Mouse (Mus musculus) lung, postnatal 0 days (tissue): ENCODE data around the gene Picalm.

Experiments used
- CTCF ChIP-seq: IDR thresholded peaks from 2 replicates; pipeline ENCODE4 v1.5.1; 2016; ENCODE audit warnings: antibody characterized with exemption, mild to moderate bottlenecking
- EP300 ChIP-seq: IDR thresholded peaks from 2 replicates; pipeline ENCODE4 v1.6.1; 2016; ENCODE audit warnings: antibody characterized with exemption, mild to moderate bottlenecking, control low read depth

GRCm38 (mm10) chr7:90131376-90131651 lies 1.3 kb downstream of the Picalm start:
- TF ChIP-seq CTCF (no peak), EP300 (no peak)
